Mouse (Mus musculus) B cell, adult (primary cell): ENCODE results near the gene Tnfaip8l2. TPM values are rescaled to one million over a fixed set of nuclear protein-coding genes. Genes with fewer than 3 reads are reported as not detected.

Source experiments
- total RNA-seq: library from RNA; stranded (reverse); gene quantifications from 4 replicates; pipeline ENCODE4 v1.2.4, GENCODE M21; 2023; ENCODE audit not compliant: inconsistent age

Tnfaip8l2 gene
- total RNA-seq, result 24.3 to 35.2 TPM (median 28.0 TPM) in 4 replicates

GRCm38 (mm10) chr3:95141952-95142616, at the start of gene Tnfaip8l2:
Gene Tnfaip8l2, minus strand, starts transcription at chr3:95142360.

GRCm38 (mm10) chr3:95159987-95160963, 18.1 kb upstream of the Tnfaip8l2 start, which contains the start of gene Sema6c:
Gene Sema6c, plus strand, starts transcription at chr3:95160457.

GRCm38 (mm10) chr3:95133680-95134101, 8.5 kb downstream of the Tnfaip8l2 start, which contains the start of the genes Scnm1 and Lysmd1:
Gene Scnm1, minus strand, starts transcription at chr3:95134011.
Gene Lysmd1, plus strand, starts transcription at chr3:95134088.

GRCm38 (mm10) chr3:95124246-95124645, 17.9 kb downstream of the Tnfaip8l2 start, which contains the start of gene Tmod4:
Gene Tmod4, plus strand, starts transcription at chr3:95124476.

GRCm38 (mm10) chr3:95110911-95111726, 31.0 kb downstream of the Tnfaip8l2 start, which contains the start of gene Vps72:
Gene Vps72, plus strand, starts transcription at chr3:95111022.

GRCm38 (mm10) chr3:95106338-95107117, 35.6 kb downstream of the Tnfaip8l2 start, which contains the start of gene Pip5k1a:
Gene Pip5k1a, minus strand, starts transcription at chr3:95106930.

Other genes starting within 250 kb of the Tnfaip8l2 start
- 1.5 to 4.9 TPM (median 2.5 TPM) in 4 replicates for gene Selenbp1, start 209.3 kb downstream of the Tnfaip8l2 start, total RNA-seq
- 101 to 122 TPM (median 111 TPM) in 4 replicates for gene Rfx5, start 188.3 kb downstream of the Tnfaip8l2 start, total RNA-seq
- 88.4 to 94.7 TPM (median 90.4 TPM) in 4 replicates for gene Pi4kb, start 167.6 kb downstream of the Tnfaip8l2 start, total RNA-seq
- 44.0 to 63.8 TPM (median 53.7 TPM) in 4 replicates for gene Zfp687, start 126.9 kb downstream of the Tnfaip8l2 start, total RNA-seq
- gene Psmd4, start 99.7 kb downstream of the Tnfaip8l2 start, total RNA-seq, result 124 to 144 TPM (median 133 TPM) in 4 replicates
- gene Pip5k1a, start 35.4 kb downstream of the Tnfaip8l2 start, total RNA-seq, result 33.7 to 38.4 TPM (median 36.5 TPM) in 4 replicates
- 53.3 to 68.2 TPM (median 62.1 TPM) in 4 replicates for gene Vps72, start 31.3 kb downstream of the Tnfaip8l2 start, total RNA-seq
- 1.5 to 4.0 TPM (median 2.2 TPM) in 4 replicates for gene Tmod4, start 17.9 kb downstream of the Tnfaip8l2 start, total RNA-seq
- gene Scnm1, start 8.3 kb downstream of the Tnfaip8l2 start, total RNA-seq, result 57.3 to 78.5 TPM (median 59.9 TPM) in 4 replicates
- 5.3 to 7.8 TPM (median 6.3 TPM) in 4 replicates for gene Lysmd1, start 8.3 kb downstream of the Tnfaip8l2 start, total RNA-seq
- gene Sema6c, start 18.1 kb upstream of the Tnfaip8l2 start, total RNA-seq, result 0.18 to 1.1 TPM (median 0.54 TPM) in 3 of 4 replicates, not detected in the other
- 66.4 to 77.9 TPM (median 74.8 TPM) in 4 replicates for gene Gabpb2, start 75.6 kb upstream of the Tnfaip8l2 start, total RNA-seq
- 193 to 216 TPM (median 202 TPM) in 4 replicates for gene Cdc42se1, start 86.4 kb upstream of the Tnfaip8l2 start, total RNA-seq
- 4.9 to 8.2 TPM (median 7.6 TPM) in 4 replicates for gene Mllt11, start 89.8 kb upstream of the Tnfaip8l2 start, total RNA-seq
- gene Gm128, start 99.2 kb upstream of the Tnfaip8l2 start, total RNA-seq, result not detected in 4 replicates
- gene Bnipl, start 108.8 kb upstream of the Tnfaip8l2 start, total RNA-seq, result not detected in 4 replicates
- gene Mindy1, start 139.0 kb upstream of the Tnfaip8l2 start, total RNA-seq, result 32.4 to 40.2 TPM (median 36.0 TPM) in 4 replicates
- gene Prune1, start 139.7 kb upstream of the Tnfaip8l2 start, total RNA-seq, result 9.9 to 11.6 TPM (median 11.1 TPM) in 4 replicates
- 1.2 to 2.2 TPM (median 2.0 TPM) in 4 replicates for gene Anxa9, start 164.8 kb upstream of the Tnfaip8l2 start, total RNA-seq
- gene Cers2, start 172.4 kb upstream of the Tnfaip8l2 start, total RNA-seq, result 121 to 134 TPM (median 130 TPM) in 4 replicates
- 31.4 to 38.1 TPM (median 33.0 TPM) in 4 replicates for gene Setdb1, start 214.8 kb upstream of the Tnfaip8l2 start, total RNA-seq